Mouse (Mus musculus): ENCODE data around the gene Hoxd13.

Hoxd13 gene

DNA sequence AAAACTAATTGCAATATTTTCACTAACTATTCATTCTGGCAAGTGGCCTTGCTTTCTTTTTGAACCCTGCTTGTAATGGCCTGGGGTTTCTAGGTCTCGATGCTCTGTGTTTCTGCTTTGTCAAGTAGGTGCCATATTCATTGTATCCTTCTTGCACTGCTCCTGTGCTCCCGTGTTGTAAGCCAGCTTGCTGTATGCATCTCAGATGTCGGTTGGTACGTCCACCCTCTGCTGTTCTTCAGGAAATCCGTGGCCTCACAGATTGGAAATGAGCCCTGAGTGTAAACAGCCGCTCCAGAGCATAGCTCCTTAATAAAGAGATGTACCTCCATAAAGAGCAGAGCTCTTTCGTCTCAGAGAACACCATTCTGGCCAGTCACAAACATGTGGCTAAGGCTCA lies 39.5 kb downstream of the Hoxd13 start:
- no peak for ATAC-seq (ENCODE audit: low TSS enrichment)

DNA sequence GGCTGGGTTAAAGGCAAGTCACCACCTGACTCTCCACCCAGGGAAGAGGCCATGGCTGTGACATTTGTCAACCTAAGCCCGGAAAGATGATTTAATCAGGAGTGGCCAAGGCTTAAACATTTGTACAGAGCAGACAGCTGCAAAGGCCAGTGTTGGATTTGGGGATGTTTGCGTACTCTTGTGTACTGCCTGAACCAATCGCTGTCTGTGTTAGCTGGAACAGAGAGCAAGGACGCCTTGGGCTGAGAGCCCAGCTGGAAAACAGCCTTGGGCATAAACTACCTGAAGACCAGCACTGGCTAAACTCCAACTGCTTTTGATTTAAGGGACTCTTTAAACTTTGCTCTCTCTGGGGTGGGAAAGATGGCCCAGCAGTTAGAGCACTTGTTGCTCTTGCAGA lies 40.6 kb downstream of the Hoxd13 start:
- no peak for ATAC-seq (ENCODE audit: low TSS enrichment)

DNA sequence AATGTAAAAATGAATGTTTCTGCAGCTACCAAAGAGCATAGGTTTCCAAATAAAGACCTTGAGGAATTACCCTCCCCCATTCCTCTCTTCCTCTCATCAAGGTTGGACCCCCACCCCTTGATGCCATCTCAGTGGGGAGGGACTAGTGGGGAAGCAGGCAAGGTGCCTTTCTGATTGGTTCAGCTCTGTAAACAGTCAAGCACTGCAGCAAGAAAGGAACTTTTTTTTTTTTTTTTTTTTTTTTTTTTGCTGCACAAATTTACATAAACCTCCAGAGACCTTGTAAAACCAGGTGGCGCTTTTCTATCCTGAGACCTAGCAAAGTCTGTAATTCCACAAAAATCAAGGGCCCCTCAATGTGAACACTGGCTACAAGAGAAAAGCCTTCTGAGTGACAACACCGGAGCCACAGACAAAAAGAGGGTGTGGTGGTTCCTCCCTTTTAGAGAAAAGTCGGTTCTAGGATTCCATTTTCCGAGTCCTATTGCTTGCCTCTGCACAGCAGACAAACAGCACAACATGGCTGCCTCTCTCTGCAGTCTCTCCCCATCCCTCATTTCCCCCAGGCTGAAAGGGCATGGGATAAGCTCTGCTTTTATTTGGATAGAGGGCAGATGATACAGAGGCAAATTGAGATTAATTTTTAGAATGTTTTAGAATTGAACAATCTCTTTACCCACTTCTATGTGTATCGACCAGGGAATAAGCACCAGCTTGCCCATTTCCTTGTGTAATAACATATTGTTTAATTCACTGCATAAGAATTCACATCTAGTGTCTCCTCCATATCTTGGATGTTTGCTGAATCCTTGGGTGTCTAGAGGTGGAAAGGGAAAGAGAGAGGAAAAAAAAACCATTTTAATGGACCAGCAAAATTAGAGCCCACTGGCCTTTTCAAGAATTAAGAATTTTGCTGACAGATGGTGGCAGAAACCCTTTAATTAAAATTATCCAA lies 41.6 kb downstream of the Hoxd13 start:
- ATAC-seq (ENCODE audit: low TSS enrichment) = no peak

DNA sequence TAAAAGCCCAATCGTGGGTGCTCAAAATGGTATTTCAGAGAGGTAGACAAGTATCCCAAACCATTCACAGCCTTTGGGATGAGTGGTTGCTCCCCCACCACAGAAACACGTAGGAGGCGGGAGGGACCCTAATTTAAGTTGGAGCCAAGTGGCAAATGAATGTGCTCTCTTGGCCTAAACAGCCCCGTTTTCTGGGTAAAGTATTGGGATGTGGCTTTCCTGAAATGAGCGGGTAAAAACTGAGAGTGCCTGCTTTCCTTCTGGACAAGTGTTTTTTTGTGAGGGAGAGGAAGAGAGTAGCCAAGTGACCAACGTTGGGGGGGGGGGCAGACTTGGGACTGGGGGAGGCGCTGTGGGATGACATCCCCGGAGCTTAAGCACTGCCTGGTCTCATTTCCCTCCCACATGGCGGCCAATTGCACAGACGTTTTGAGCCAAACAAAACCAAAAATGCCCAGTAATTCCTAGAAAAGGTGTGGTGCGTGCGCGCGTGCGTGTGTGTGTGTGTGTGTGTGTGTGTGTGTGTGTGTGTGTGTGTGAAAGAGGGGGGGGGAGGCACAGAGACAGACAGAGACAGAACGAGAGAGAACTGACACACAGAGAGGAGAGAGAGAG lies 42.9 kb downstream of the Hoxd13 start:
- no peak for ATAC-seq (ENCODE audit: low TSS enrichment)

DNA sequence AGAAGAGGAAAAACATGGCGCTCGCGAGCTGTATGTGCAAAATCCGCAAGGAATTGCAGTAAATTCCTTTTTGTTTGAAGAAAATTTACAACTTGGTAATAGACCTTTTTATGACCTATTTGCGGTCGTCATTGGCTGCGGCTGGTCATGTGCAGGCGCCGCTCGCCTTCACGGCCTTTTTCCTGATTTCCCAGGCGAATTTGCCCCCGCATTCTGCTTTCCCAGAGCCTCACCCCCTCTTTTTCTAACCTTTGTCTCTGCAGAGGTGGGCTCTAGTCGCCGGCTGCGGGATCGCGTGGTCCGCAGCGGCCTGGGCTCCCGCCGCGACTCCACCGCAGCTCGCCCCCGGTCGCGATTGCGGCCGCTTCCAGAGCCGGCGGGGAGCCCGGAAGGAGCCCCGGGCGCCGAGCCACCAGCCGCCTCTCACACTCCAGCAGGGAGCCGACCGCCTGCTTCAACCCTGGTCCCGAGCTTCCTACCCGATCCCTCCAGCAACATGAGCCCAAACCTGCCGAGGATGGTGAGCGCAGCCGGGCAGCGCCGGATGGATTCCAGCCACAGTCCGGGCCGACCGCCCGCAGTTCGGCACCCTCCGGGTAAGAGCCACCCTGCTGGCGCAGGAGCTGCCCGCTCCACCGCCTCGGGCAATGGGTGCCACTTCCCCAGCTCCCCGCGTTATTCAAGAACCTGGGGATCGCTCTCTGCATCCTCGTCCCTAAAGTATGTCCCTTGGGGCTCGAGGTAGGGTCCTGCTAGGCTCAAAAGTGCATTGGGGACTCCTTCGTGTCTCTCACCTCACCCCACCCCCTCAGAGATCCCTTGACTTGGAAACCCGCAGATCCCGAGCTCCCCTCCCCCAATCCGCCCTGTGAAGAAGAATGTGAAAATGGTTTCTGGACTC lies 43.9 kb downstream of the Hoxd13 start, which contains the start of the genes Hoxd3 and Hoxd4:
TSS of gene Hoxd3 (plus strand) at position 207 of the 901 bp plus-strand sequence.
TSS of gene Hoxd4 (plus strand) at position 209 of the 901 bp plus-strand sequence.
- ATAC-seq (ENCODE audit: low TSS enrichment) = no peak

DNA sequence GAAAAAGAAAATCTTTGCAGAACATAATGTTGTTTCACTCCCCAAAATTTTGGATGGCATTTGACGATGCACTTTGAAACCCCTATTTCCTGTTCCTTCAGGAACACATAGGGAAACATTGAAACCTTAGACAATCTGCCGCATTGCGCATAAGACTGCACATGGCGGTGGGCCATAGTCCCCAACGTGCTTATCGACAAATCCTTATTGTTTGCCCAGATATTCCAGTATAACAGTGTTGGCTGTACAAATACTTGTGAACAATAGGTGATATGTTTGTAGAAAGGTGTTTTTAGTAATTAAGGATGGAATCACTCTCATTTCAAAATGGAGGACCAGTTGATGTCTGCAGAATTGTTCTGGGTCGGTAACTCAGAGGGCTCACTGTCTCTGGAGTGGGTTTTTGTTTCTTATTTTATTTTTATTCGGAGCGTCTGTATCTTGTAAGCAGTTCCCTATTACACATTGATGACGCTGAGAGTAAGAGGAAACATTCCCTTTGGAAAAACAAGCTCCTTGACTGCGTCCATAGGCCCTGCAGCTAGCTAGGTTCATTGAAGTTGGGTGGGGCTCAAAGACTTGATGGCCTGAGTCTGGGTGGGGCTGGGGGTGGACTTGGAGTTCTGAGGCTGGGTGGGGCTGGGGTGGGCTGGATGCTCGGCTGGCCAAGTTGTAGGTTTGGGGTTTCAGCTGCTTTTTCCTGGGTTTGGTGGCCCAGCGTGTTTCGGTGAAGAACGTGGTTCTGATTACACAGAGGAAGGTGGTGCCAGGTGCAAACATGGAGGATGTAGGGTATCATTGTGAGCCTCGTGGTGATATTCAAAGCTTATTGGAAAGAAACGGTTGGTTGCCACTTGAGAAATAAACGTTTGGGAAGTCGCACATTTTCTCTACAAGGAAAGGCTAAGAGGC lies 45.4 kb downstream of the Hoxd13 start:
- ATAC-seq (ENCODE audit: low TSS enrichment) = no peak

DNA sequence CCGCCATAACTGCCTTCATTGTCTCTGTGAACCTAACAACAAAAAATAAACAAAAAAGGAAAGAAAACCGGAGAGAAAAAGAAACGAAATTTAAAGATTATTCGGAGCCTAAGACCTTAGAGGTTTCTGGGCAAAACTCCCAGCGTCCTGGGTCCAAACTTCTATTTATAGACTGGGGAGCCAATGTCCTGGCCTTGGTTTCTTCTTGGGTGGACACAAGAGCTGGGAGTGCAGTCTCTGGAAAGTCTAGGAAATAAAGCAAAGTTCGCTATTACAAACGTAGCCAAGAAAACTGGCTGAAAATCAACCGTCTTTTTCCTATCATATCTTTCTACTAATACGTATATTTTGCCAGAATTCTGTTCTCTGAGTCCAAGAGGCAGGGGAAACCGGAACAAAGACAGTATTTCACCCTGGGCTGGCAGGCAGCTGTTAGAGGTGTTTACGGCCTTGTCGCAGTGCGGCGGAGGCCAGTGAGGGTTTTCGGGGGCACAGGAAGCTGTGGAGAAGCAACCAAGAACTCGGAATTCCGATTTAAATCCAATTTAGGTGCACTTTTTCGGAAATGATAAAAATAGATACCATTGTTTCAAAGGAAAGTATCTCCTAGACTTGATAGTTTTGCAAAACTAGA lies 46.2 kb downstream of the Hoxd13 start:
- ATAC-seq (ENCODE audit: low TSS enrichment) = no peak

DNA sequence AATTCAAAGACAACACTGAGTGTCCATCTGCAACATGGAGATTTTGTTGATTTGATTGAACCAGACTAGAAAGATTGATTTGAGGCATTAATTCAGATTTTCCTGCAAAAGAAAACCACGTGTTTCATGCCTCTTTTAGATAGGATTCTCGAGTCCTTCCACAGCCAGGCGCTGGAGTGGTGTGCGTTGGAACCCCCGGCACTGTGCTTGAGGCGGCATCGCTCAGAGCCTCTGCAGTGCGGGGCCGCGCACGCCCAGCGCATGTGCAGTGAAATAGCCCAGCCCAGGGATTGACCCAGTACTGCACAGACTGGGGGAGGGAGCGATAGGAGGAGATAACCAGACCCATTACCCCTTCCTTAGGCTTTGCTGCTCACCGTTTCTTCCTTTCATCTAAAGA lies 46.8 kb downstream of the Hoxd13 start:
- ATAC-seq (ENCODE audit: low TSS enrichment) = no peak

DNA sequence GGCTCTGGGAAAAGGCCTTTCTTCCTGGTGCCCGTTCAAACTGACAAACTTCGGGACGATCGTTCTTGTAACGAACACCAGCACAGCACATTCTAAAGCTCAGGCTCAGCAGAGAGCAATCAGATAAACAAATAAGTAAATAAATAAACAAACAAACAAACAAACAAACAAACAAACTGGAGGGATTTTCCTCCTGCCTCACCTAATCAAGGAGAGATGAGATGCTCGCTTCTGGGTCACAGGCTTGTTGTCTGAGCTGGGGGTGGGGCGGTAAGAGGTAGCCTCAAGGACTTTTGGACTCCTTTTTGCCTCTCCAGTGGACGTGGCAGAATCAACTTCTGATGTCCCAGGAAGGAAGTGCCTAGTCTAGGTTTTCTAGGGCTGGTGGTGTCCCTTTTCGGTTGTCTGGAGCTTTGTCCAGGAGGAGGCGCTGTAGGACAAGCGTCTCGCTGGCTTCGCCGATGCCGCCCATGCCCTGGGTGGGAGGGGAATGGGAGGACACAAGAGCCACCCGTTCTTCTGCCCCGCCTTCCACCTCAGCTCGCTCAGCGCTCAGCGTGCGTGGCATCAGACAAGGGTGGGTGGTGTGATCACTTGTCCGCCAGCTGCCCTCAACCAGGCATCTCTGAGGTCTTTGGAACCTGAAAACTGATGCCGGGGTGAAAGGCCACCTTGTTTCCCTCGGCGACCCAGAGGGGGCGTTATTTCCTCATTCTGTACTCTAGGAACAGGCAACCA lies 47.6 kb downstream of the Hoxd13 start:
- ATAC-seq (ENCODE audit: low TSS enrichment) = peak; percentile 73; the same call in 1 of the 2 replicates

DNA sequence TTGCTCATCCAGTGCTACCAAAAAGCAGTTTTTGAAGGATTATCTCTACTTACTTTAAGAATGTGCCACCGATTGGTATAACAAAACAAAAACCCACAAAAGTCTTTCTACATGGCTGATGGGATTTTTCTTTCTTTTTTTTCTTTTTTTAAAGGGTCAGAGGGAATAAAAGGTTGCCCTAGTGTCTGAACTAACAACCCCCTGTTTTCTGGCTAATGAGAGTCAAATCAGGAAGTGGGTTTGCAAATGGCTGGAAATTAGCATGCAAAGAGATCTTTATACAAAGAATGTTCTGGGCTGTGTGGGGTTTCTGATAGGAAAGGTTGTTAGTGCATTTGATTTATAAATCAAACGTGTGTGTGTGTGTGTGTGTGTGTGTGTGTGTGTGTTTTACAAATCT lies 52.3 kb downstream of the Hoxd13 start:
- no peak for ATAC-seq (ENCODE audit: low TSS enrichment)

DNA sequence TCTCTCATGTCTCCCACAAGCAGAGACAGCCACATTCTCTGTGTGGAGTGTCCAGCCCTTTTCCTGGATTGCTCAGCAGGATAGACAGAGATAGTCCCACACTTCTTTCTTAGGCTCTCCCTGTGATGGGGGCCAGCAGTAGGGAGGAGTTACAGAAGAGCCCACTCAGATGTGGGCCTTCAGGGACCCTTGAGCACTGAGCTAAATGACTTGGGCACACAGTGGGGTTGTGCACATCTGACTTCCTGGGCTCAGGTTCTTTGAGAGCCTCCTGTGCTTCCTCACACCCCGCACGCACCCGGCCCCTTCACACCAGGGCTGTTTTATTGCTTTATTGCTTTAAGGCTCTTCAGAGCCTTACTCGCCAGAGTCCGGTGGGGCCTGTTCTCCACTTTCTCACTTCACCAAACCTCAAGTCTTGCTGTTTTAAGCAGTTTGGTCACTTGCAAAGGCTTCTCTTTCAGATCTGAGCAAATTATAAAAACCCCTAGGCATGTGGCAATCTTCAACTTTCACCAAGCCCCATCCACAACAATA lies 52.9 kb downstream of the Hoxd13 start:
- ATAC-seq (ENCODE audit: low TSS enrichment) = no peak
